Mouse (Mus musculus): ENCODE results near the gene Gm20518. TPM values are rescaled to one million over a fixed set of nuclear protein-coding genes. Genes with fewer than 3 reads are reported as not detected.

Gm20518 gene
- total and polyA plus RNA-seq, 3 experiments = 0.35 to 0.53 TPM; not detected in 1

DNA sequence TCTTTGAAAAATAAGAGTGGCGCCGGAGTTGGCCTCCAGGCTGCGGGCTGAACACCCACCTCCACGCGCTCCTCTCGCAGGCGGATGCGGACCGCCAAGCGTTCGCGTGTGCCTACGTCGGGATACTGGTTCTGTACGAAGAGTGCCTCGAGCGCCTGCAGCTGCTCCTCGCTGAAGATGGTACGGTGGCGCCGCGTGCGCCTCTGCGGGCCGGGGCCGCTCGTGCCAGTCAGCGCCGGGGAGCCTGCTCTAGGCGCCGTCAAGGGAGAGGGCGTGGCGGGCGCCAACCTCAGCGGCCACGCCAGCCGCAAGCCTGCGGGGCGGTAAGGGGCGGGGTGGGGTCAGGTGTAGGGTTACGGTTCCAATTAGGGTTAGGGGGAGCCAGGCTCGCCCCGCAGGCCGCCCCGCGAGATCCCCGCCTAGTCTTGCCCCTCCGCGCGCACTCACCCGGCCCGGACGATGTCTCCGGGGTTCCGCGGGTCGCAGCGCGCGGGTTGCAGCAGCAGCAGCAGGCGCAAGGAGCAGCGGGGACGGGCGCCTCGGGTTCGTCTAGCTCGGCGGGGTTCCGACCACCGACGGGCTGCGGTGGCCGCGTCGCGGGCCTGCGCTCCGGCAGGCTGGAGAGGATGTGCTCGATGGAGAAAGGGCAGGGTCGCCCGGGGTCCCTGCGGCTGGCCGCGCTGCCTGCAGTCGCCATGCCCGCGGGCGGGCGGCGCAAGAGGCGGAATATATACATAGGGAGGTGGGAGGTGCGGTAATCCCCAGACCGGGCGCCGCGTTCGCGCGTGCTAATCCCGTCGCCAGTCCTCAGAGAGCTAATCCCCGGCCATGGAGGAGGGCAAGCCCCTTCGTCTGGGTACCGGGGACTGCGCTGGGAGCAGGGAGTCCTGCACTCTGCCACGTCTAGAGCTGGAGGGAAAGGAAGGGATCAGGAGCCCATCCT is 23.1 kb upstream of the Gm20518 start, which contains the start of gene Gsc2:
Gene Gsc2 (minus strand): TSS at position 753 of the 943 bp plus-strand sequence.
- no peak within 1 kb of the TSS for H3K27ac ChIP-seq (ENCODE audit: control insufficient read depth, low read depth, low read length)
- DNase-seq (ENCODE audit: low read depth, low spot score) = no peak
- H3K9ac ChIP-seq (ENCODE audit: control insufficient read depth, low read depth, low read length, poor library complexity, severe bottlenecking) = no peak within 1 kb of the TSS
- peaks cover 0 to 3% of the 10 kb centered on the region in 2 experiments; a peak in 2 of 4 replicates for H3K4me1 ChIP-seq (ENCODE audit: control insufficient read depth in 1 of 2, insufficient read depth in 2 of 2, low read length in 2 of 2)
- H3K4me3 ChIP-seq (ENCODE audit: control insufficient read depth in 1 of 2, insufficient read depth in 1 of 2, low read depth in 2 of 2, low read length in 2 of 2) = no peak within 1 kb of the TSS
- peaks cover 0 to 3% of the 10 kb centered on the region in 2 experiments; a peak in 1 of 4 replicates for H3K36me3 ChIP-seq (ENCODE audit: control insufficient read depth in 1 of 2, insufficient read depth in 2 of 2, low read length in 2 of 2)
- TF ChIP-seq SMC3 (IDR thresholded peaks at IDR 0.05; ENCODE audit: low read depth, low read length) (no peak), POLR2A (IDR thresholded peaks at IDR 0.05; ENCODE audit: control insufficient read depth in 1 of 2, insufficient read depth in 1 of 2, low read depth in 1 of 2, low read length in 2 of 2, poor library complexity in 1 of 2) (no peak), MYB (IDR thresholded peaks at IDR 0.05; ENCODE audit: low read depth, low read length) (no peak), MEF2A (IDR thresholded peaks at IDR 0.05; ENCODE audit: extremely low read depth, insufficient replicate concordance, low read depth, low read length, poor library complexity, severe bottlenecking) (no peak), SIN3A (IDR thresholded peaks at IDR 0.05; ENCODE audit: low read length) (no peak), TCF12 (IDR thresholded peaks at IDR 0.05; ENCODE audit: low read depth, low read length) (no peak)
- H3K27me3 ChIP-seq (ENCODE audit: control insufficient read depth in 1 of 2, insufficient read depth in 2 of 2, low read length in 2 of 2) = no peaks in the 10 kb centered on the region
- H3K9me3 ChIP-seq (replicated peaks; ENCODE audit: insufficient read depth, low read length) = no peaks in the 10 kb centered on the region
- H3K79me2 ChIP-seq (ENCODE audit: control insufficient read depth, insufficient read depth, low read length, poor library complexity) = peaks cover 10% of the 10 kb centered on the region

DNA sequence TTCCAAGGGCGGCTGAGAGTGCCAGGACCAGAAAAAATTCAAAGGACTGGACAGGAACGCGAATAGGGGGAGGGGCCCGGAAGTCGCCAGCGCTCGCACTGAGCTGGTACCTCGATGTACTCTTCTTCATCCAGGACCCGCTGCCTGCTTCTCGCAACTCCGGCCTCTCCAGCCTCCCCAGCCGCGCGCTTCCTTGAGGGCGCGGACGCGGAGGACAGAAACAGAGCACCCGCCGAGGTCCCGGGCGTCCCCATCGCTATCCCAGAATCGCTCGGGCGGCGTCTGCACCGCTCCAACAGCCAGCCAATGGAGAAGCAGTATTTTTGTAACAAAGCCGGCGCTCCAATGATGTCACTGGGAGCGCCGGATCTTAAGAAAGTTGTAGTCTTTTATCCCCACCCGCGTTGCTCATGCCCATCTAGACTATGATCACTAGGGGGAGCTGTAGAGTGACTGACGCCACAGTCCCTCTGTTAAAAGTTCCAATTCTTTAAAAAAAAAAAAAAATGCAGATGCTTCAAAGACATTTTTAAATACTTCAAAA is 19.7 kb upstream of the Gm20518 start, which contains the start of gene Ess2:
Gene Ess2 (minus strand): TSS at position 297 of the 544 bp plus-strand sequence.
- H3K36me3 ChIP-seq (ENCODE audit: control insufficient read depth in 1 of 2, insufficient read depth in 2 of 2, low read length in 2 of 2) = peaks cover 2 to 3% of the 10 kb centered on the region in 2 experiments; a peak in 2 of 4 replicates
- no peak for TF ChIP-seq NRF1 (IDR thresholded peaks at IDR 0.05; ENCODE audit: insufficient read depth, low read depth, low read length, poor library complexity, severe bottlenecking)
- no peak for TF ChIP-seq ETS1 (IDR thresholded peaks at IDR 0.05; ENCODE audit: low read depth, low read length)
- no peak for TF ChIP-seq BHLHE40 (IDR thresholded peaks at IDR 0.05; ENCODE audit: borderline replicate concordance, low read depth, low read length)
- TF ChIP-seq POLR2A (IDR thresholded peaks at IDR 0.05; ENCODE audit: control insufficient read depth in 1 of 2, insufficient read depth in 1 of 2, low read depth in 1 of 2, low read length in 2 of 2, poor library complexity in 1 of 2) = peak; percentile 78 to 80
- no peak; the same call in 1 of the 2 replicates for TF ChIP-seq MAZ (IDR thresholded peaks at IDR 0.05; ENCODE audit: low read depth, low read length)
- TF ChIP-seq MYB (IDR thresholded peaks at IDR 0.05; ENCODE audit: low read depth, low read length) = no peak
- no peak for TF ChIP-seq POLR2AphosphoS5 (IDR thresholded peaks at IDR 0.05; ENCODE audit: borderline replicate concordance, low read depth, low read length)
- TF ChIP-seq KAT2A (conservative IDR thresholded peaks at IDR 0.05; ENCODE audit: low read depth, low read length) = peak; percentile 87
- no peak for TF ChIP-seq EP300 (IDR thresholded peaks at IDR 0.05; ENCODE audit: low read depth in 1 of 2, low read length in 2 of 2)
- no peak for TF ChIP-seq CHD1 (IDR thresholded peaks at IDR 0.05; ENCODE audit: low read depth, low read length)
- TF ChIP-seq POLR2AphosphoS2 (IDR thresholded peaks at IDR 0.05; ENCODE audit: low read length) = no peak
- TF ChIP-seq E2F4 (IDR thresholded peaks at IDR 0.05; ENCODE audit: borderline replicate concordance, low read depth, low read length) = no peak
- no peak for TF ChIP-seq MEF2A (IDR thresholded peaks at IDR 0.05; ENCODE audit: extremely low read depth, insufficient replicate concordance, low read depth, low read length, poor library complexity, severe bottlenecking)
- TF ChIP-seq TCF12 (IDR thresholded peaks at IDR 0.05; ENCODE audit: low read depth, low read length) = 0 out of 2 replicates have a peak, but pooled peaks have one; percentile 37
- peak; percentile 89 for TF ChIP-seq MXI1 (IDR thresholded peaks at IDR 0.05; ENCODE audit: low read depth, low read length)
- no peak for TF ChIP-seq GABPA (IDR thresholded peaks at IDR 0.05; ENCODE audit: low read depth, low read length)
- TF ChIP-seq SIN3A (IDR thresholded peaks at IDR 0.05; ENCODE audit: low read length) = peak; percentile 97
- no peak for TF ChIP-seq MAFK (IDR thresholded peaks at IDR 0.05; ENCODE audit: borderline replicate concordance, low read depth, low read length)
- no peak for TF ChIP-seq CHD2 (IDR thresholded peaks at IDR 0.05; ENCODE audit: low read length)
- TF ChIP-seq NELFE (IDR thresholded peaks at IDR 0.05; ENCODE audit: low read depth, low read length) = peak; percentile 57
- no peak; the same call in 1 of the 2 replicates for TF ChIP-seq ZMIZ1 (IDR thresholded peaks at IDR 0.05; ENCODE audit: low read depth, low read length)
- no peak for TF ChIP-seq GATA1 (IDR thresholded peaks at IDR 0.05; ENCODE audit: low read depth, low read length)
- peak; percentile 63 for TF ChIP-seq TBP (IDR thresholded peaks at IDR 0.05; ENCODE audit: low read depth, low read length)
- no peak for TF ChIP-seq JUND (IDR thresholded peaks at IDR 0.05; ENCODE audit: low read depth, low read length)
- peak; percentile 84 for TF ChIP-seq RAD21 (IDR thresholded peaks at IDR 0.05; ENCODE audit: low read depth, low read length)
- no peak for TF ChIP-seq UBTF (IDR thresholded peaks at IDR 0.05; ENCODE audit: borderline replicate concordance, insufficient read depth, low read depth, low read length)

More for the DNA sequence above, 19.7 kb upstream of the Gm20518 start, which contains the start of gene Ess2:
- H3K27me3 ChIP-seq (ENCODE audit: control insufficient read depth in 1 of 2, insufficient read depth in 2 of 2, low read length in 2 of 2) = no peaks in the 10 kb centered on the region
- no peaks in the 10 kb centered on the region for H3K9me3 ChIP-seq (replicated peaks; ENCODE audit: insufficient read depth, low read length)
- peak within 1 kb of the TSS; percentile 82 to 86 for H3K4me3 ChIP-seq (ENCODE audit: control insufficient read depth in 1 of 2, insufficient read depth in 1 of 2, low read depth in 2 of 2, low read length in 2 of 2)
- peaks cover 0 to 3% of the 10 kb centered on the region in 2 experiments; a peak in 2 of 4 replicates for H3K4me1 ChIP-seq (ENCODE audit: control insufficient read depth in 1 of 2, insufficient read depth in 2 of 2, low read length in 2 of 2)
- peak; percentile 97 for DNase-seq (ENCODE audit: low read depth, low spot score)
- H3K79me2 ChIP-seq (ENCODE audit: control insufficient read depth, insufficient read depth, low read length, poor library complexity) = peaks cover 10% of the 10 kb centered on the region
- H3K27ac ChIP-seq (ENCODE audit: control insufficient read depth, low read depth, low read length) = peak within 1 kb of the TSS; percentile 51; the same call in 1 of the 2 replicates
- peak within 1 kb of the TSS; percentile 82 for H3K9ac ChIP-seq (ENCODE audit: control insufficient read depth, low read depth, low read length, poor library complexity, severe bottlenecking)

Data from MEL (cell line).